Mouse (Mus musculus) liver, embryonic 14 days (tissue): ENCODE results near the gene Gm14459. TPM values are rescaled to one million over a fixed set of nuclear protein-coding genes. Genes with fewer than 3 reads are reported as not detected.

Experiments
- polyA plus RNA-seq: library from polyadenylated mRNA; depleted of rRNA; stranded (reverse); fragments of >200 nt; gene quantifications from 2 replicates; pipeline ENCODE4 v1.2.3, GENCODE M21; 2012; rRNA removed

Gm14459 gene
- not detected in 2 replicates for polyA plus RNA-seq

DNA sequence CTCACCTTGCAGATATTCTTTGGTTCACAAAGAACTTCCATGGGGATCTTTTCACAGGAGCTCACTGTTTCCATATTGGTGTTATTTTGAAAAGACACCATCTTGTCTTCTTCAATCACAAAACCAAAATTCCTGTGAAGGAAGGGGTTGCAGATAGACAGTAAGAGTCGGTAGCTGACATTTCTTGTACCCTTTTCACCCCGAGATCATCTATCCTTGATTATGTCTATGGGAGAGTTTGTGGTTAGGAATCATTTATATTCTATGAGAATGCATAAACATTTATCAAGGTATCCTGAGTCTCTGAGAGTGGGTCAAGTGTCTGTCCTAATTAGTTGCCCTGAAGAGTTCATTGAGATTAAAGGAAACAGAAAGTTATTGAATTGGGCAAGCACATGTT lies at the start of gene Gm14459:
Gene Gm14459 (minus strand): TSS at position 101 of the 400 bp plus-strand sequence.

DNA sequence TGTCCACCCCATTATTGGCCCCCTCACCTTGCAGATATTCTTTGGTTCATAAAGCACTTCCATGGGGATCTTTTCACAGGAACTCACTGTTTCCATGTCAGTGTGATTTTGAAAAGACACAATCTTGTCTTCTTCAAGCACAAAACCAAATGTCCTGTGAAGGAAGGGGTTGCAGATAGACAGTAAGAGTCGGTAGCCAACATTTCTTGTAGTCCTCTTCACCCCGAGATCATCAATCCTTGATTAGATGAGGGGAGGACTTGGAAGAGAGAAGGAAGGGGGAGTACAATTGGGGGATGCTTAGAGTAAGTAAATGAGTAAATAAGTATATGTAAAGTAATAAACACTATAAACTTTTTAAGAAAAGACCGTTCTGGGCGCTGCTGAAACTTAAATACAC lies 23.4 kb upstream of the Gm14459 start, which contains the start of gene Ssxb6:
Gene Ssxb6 (minus strand): TSS at position 101 of the 400 bp plus-strand sequence.

Other genes with a start within 250 kb of the Gm14459 start
- gene Ssxb10, start 197.5 kb downstream of the Gm14459 start, polyA plus RNA-seq: not detected in 2 replicates
- gene Ssxb9, start 158.0 kb downstream of the Gm14459 start, polyA plus RNA-seq: not detected in 2 replicates
- not detected in 2 replicates for gene Ssxb1, start 111.6 kb downstream of the Gm14459 start, polyA plus RNA-seq
- gene Ssxb2, start 63.2 kb downstream of the Gm14459 start, polyA plus RNA-seq: not detected in 2 replicates
- gene Ssxb6, start 23.3 kb upstream of the Gm14459 start, polyA plus RNA-seq: not detected in 2 replicates
- not detected in 2 replicates for gene Ssxb3, start 66.9 kb upstream of the Gm14459 start, polyA plus RNA-seq
- gene Ssxb8, start 165.9 kb upstream of the Gm14459 start, polyA plus RNA-seq: not detected in 2 replicates
- not detected in 2 replicates for gene Ssx9, start 223.5 kb upstream of the Gm14459 start, polyA plus RNA-seq